Mouse (Mus musculus) ZHBTc4 (cell line): ENCODE measurements around the gene Vmn1r213.
A peak's percentile ranks its signal among the peaks of the same experiment; 100 is the strongest.

ENCODE experiments used
- DNase-seq: peaks from one replicate; pipeline ENCODE4 v3.0.0-alpha.2; 2011; ENCODE audit warnings: low read depth, low spot score

Gene Vmn1r213

DNA sequence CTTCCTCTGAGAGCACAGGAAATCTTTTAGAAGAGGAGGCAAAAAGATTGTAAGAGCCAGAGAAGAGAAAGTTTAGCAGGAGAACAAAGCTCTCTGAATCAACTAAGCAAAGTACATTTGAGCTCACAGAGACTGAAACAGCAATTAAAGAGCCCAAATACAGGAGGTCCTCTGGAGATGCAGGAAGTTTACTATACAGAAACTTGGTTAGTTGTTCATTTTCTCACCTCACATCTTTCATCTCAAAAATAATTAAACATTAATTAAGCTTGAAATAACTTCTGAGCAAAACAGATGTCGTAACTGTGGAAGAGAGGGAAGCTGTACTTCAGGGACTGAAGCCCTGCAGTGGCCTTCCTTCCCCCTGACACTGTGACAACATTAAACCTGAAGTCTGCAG lies at the start of gene Vmn1r213:
Gene Vmn1r213 (plus strand): TSS at position 301 of the 400 bp plus-strand sequence.
- DNase-seq, result no peak

DNA sequence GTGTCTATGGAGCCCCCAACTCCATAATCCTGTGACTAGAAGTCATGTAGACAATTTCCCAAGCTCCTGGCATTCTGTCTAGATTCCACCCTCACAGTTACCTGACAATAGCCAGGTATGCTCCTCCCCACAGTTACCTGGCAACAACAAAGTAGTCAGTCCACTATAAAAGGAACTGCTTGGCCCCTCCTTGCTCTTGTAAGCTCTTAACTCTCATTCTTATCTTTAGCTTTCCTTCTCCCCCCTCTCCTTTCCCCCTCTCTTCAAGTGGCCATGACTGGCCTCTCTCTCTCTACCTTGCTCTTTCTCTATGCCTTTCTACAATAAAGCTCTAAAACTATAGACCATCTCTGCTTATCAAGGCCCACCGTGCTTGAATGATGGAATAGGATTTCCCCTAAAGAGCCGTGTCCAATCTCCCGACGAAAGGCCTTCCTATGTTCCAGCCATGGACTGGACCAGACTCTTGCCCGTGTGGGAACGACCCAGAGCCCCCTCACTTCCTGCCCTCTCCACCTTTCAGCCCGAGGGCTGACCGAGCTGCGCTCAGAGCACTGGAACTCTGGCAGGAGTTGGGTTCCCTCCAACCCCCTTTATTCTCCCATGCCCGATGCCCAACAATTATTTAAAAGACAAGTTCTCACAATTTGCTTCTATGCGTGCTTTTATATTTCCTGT lies 17.1 kb upstream of the Vmn1r213 start:
- no peak for DNase-seq

DNA sequence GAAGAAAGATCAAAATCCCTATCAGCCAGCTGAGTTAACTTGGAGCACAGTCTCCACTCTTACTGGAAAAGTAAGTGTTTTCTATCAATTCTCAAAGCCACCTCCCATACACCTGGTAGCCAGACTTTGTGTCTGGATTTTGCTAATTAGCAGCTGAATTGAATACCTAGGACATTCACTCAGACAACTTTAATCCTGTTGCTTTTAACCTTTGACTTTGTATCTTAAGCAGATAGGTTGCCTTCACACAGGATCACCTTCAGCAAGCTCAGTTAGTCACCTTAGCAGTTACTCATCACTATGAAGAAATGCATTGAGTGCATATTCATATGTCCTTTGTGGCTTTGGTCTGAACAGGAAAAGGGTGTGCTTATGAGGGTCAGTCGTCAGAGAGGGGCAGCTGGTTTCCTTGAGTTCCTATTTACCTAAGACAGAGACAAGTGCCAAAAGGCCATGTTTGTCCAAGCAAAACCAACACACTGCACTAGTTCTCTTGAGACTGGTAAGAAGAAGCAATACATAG lies 15.2 kb upstream of the Vmn1r213 start:
- DNase-seq, result peak; percentile 70

DNA sequence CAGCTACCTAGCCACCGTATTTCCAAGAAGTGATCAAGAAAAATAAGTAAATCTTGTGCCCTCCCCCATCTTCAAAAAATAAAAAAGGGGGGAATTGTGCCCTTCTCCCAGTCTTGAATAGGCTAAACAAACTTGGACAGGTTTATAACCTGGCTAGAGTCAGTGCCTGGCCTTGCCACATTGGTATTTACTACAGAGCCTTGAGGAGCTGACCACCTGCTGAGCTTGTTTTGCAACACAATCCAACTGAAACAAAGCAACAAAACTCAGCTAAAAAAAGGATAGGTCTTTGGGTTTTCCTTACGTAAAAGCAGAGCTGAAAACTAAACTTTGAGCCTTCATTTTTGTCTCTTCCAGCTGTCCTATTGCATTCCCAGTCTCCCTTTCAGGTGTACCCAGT lies 14.7 kb upstream of the Vmn1r213 start:
- DNase-seq, result peak; percentile 95

DNA sequence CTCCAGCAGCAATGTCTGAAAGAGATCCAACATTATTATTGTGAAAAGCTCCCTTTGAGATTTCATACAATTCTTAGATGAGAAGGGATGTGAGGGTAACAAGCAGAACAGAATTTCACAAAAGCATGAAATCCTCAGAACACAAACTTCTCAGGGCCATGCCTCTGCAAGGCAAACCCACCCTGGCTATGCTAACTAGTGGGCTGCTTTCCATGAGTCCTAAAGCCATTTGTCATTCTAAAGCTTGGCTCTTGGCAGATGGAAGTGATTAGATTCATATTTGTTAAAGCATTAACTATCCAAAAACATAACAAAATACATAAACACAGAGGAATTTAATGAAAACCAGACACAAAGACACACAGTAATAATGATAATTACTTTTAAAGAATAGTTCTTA lies 10.7 kb downstream of the Vmn1r213 start:
- no peak for DNase-seq

DNA sequence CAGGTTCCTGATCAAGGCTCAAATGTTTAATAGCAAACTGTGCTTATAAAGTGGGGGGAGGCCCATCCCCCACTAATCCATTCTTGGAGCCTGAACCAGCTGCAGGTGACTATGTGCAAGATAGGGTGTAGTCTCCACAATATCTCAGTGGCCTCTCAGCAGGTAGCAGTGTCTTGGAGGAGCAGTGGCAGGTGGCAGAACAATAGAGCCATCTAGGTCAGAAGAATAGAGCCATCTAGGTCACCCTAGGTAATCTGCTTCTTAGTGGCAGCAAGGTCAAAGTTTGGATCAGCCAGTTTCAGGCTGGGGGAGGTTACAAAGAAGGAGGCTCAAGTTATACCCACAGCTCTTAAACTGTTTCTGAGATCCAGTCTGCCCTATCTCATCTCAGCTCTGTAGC lies 17.4 kb downstream of the Vmn1r213 start:
- peak; percentile 90 for DNase-seq

DNA sequence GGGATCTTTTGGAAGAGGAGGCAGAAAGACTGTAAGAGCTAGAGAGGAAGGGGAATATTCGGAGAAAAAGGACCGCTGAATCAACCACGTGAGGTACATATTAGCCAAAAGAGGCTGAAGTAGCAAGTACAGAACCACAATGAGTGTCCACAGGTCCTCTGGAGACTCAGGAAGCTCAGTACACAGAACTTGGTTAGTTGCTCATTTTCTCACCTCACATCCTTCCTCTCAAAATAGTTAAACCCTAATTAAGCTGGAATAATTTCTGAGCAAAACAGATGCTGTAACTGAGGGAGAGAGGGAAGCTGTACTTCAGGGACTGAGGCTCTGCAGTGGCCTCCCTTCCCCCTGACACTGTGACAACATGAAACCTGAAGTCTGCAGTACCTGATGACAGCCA lies 22.7 kb downstream of the Vmn1r213 start, which contains the start of gene Vmn1r214:
Gene Vmn1r214 (plus strand): TSS at position 301 of the 400 bp plus-strand sequence.
- DNase-seq, result no peak

DNA sequence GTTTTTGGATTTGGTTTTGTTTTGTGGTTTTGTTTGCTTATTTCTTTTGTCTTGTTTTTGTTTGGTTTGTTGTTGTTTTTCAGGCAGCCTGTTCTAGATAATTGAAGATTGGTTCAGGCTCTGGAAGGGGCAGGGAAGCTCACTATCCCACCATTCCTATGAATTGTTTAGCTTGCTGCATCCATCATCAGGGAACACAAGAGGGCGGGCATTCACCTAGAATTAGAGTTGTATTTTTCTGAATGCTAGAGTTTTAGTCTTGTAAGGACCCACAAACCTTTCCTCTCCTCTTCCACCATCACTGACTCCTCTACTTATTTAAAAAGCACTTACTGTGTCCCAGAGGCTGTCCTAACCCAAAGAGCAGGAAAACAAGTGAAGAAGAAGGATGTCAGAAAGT lies 50.3 kb downstream of the Vmn1r213 start:
- DNase-seq, result peak; percentile 18
